Mouse (Mus musculus) bone marrow, adult 2 months (tissue): ENCODE data around the gene Hdhd3. TPM values are rescaled to one million over a fixed set of nuclear protein-coding genes. Genes with fewer than 3 reads are reported as not detected.
A peak's percentile ranks its signal among the peaks of the same experiment; 100 is the strongest.

Experiments
- H3K27ac ChIP-seq: fragments of 200-500 bp; 2 replicates; pipeline ENCODE4 v1.5.1; 2012; ENCODE audit warnings: low read depth, mild to moderate bottlenecking, control low read depth, inconsistent platforms, low read length; ENCODE audit not compliant: control insufficient read depth, poor library complexity, insufficient read depth
- H3K4me1 ChIP-seq: fragments of 200-500 bp; 2 replicates; pipeline ENCODE4 v1.6.1; 2011; ENCODE audit warnings: low read length; ENCODE audit not compliant: control insufficient read depth, insufficient read depth
- H3K4me3 ChIP-seq: fragments of 200-500 bp; replicated peaks from 2 replicates; pipeline ENCODE3; 2011; ENCODE audit warnings: mild to moderate bottlenecking, low read depth, low read length, control low read depth; ENCODE audit not compliant: control insufficient read depth
- CTCF ChIP-seq: fragments of 200-500 bp; IDR thresholded peaks from 2 replicates; pipeline ENCODE4 v1.5.1; 2011; ENCODE audit warnings: low read length, control low read depth; ENCODE audit not compliant: control insufficient read depth, insufficient read depth
- POLR2A ChIP-seq: fragments of 200-500 bp; IDR thresholded peaks from 2 replicates; pipeline ENCODE4 v1.6.1; 2011; ENCODE audit warnings: low read depth, mild to moderate bottlenecking, control low read depth, low read length, borderline replicate concordance; ENCODE audit not compliant: control insufficient read depth
- WGBS: fragments of 180-500 bp; shearing (Covaris S2); methylation state at CpG from one replicate; pipeline ENCODE4 v1.1.7; 2018; 5-methylcytosine and 5-hydroxymethylcytosine counted together
- polyA plus RNA-seq: library from polyadenylated mRNA; stranded (reverse); fragments of >200 nt; gene quantifications from 2 replicates; pipeline ENCODE4 v1.2.4, GENCODE M21; 2011; ENCODE audit warnings: low replicate concordance; ENCODE audit not compliant: missing spikeins, insufficient read depth, insufficient read length

Hdhd3 gene
- polyA plus RNA-seq, 1 experiment, result not detected

GRCm38 (mm10) chr4:62463124-62463523 is 40.1 kb downstream of the Hdhd3 start:
- 88% methylated on average over 2 of the region's 2 CpGs for WGBS
- no peak overlapping the region for H3K4me3 ChIP-seq
- no peak overlapping the region for H3K27ac ChIP-seq
- H3K4me1 ChIP-seq, result no peaks in the 10 kb centered on the region
- TF ChIP-seq CTCF, result no peak
- no peak for TF ChIP-seq POLR2A

DNA sequence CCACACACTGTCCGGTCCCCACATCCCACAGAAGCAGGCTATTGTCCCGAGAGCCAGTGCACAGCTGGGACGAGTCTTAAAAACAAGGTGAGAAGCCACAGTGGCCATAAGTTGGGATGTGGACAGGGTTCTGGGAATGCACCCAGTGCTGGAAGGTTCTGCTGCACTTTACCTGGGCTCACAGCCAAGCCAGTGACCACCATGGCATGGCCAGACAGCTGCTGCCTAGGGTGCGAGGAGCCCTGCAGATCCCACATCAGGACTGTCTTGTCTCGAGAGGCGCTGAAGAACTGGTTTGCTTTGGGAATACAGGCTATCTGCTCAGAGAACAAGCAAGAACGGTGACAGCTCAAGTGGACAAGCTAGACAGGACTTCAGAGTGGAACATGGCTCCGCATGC is 42.9 kb downstream of the Hdhd3 start:
- 84% methylated on average over 8 of the region's 8 CpGs for whole genome bisulfite sequencing
- Histone ChIP-seq H3K27ac (no peak overlapping the region), H3K4me3 (no peak overlapping the region), H3K4me1 (no peaks in the 10 kb centered on the region)
- TF ChIP-seq CTCF, result no peak
- TF ChIP-seq POLR2A, result no peak

GRCm38 (mm10) chr4:62459081-62459480 is 44.2 kb downstream of the Hdhd3 start:
- TF ChIP-seq CTCF (no peak), POLR2A (no peak)
- Histone ChIP-seq H3K4me3 (no peak overlapping the region), H3K4me1 (no peaks in the 10 kb centered on the region), H3K27ac (no peak overlapping the region)
- WGBS, result 92% methylated on average over 3 of the region's 3 CpGs

DNA sequence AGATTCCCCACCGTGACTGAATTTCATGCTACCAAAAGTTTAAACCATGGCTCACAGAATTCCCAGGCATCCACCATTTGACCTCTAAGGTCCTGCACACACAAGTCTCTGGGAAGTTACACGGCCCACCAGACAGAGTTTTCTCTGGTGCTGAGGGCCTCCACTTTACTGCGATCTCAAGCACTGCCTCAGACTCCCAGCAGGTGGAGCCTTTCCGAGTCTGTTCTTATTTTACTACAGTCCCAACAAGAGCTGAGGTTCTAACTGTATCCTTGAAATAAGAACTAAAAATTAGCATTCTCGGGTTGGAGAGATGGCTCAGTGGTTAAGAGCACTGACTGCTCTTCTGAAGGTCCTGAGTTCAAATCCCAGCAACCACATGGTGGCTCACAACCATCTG is 48.3 kb downstream of the Hdhd3 start:
- Histone ChIP-seq H3K4me1 (no peaks in the 10 kb centered on the region), H3K4me3 (no peak overlapping the region), H3K27ac (no peak overlapping the region)
- TF ChIP-seq CTCF (peak; percentile 53), POLR2A (no peak)
- WGBS, result 45% methylated on average over 5 of the region's 5 CpGs

Other genes starting within 250 kb of the Hdhd3 start
- 7.8 and 13.3 TPM in 2 replicates for gene Slc31a2, start 240.9 kb downstream of the Hdhd3 start, polyA plus RNA-seq
- gene Fkbp15, start 142.9 kb downstream of the Hdhd3 start, polyA plus RNA-seq, result 13.2 and 32.9 TPM in 2 replicates
- 4.9 and 7.3 TPM in 2 replicates for gene Slc31a1, start 142.7 kb downstream of the Hdhd3 start, polyA plus RNA-seq
- 93.6 and 98.5 TPM in 2 replicates for gene Cdc26, start 94.8 kb downstream of the Hdhd3 start, polyA plus RNA-seq
- 7.3 and 13.7 TPM in 2 replicates for gene Prpf4, start 94.7 kb downstream of the Hdhd3 start, polyA plus RNA-seq
- not detected in 2 replicates for gene Rnf183, start 68.2 kb downstream of the Hdhd3 start, polyA plus RNA-seq
- gene Wdr31, start 32.6 kb downstream of the Hdhd3 start, polyA plus RNA-seq, result 1.0 and 1.3 TPM in 2 replicates
- 1.4 TPM in 1 of 2 replicates, not detected in the other for gene Bspry, start 23.4 kb downstream of the Hdhd3 start, polyA plus RNA-seq
- gene Alad, start 16.5 kb upstream of the Hdhd3 start, polyA plus RNA-seq, result 321 and 356 TPM in 2 replicates
- 56.5 and 57.6 TPM in 2 replicates for gene Pole3, start 21.6 kb upstream of the Hdhd3 start, polyA plus RNA-seq
- gene 4933430I17Rik, start 21.9 kb upstream of the Hdhd3 start, polyA plus RNA-seq, result not detected in 2 replicates
- gene Rgs3, start 56.4 kb upstream of the Hdhd3 start, polyA plus RNA-seq, result 13.1 and 27.0 TPM in 2 replicates